Mouse (Mus musculus): ENCODE data around the gene Runx1.

DNA sequence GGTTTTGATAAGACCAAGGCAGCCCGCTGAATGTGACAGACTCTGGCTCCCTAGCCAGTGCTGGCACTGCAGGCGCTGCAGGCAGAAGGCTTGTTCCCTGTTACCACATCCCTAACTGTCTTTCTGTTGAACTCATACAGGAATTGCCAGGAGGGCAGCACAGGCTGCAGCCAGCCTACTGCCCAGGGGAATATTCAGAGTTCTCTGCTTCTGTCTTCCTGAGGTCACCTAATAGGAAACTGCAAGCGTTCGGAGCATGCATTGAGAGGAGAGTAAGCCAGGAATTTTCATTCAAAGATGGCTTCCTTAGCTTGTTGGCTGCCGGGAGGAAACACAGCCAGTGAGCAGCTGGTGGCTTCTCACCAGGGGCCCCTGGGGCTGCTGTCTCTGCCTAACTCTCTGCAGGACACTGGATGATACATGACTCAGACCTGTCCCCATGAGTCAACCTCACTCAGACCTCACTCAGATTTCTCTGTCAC, 2.5 kb downstream of the Runx1 start:
- TF ChIP-seq POLR2A (IDR thresholded peaks at IDR 0.05; ENCODE audit: low read depth, low read length) = no peak
- no peak for TF ChIP-seq CTCF (conservative IDR thresholded peaks at IDR 0.05; ENCODE audit: insufficient read depth, insufficient read length, low read depth, low read length)

Measured in kidney, adult 2 months (tissue).